Mouse (Mus musculus): ENCODE measurements around the gene Camsap3.

Camsap3 gene

GRCm38 (mm10) chr8:3656725-3657381, 69.8 kb downstream of the Camsap3 start:
- DNase-seq (ENCODE audit: low read depth, low spot score), result no peak

All from brain, embryonic 18.5 days (tissue).